Mouse (Mus musculus) adrenal gland (tissue): ENCODE data around the gene Clip4.
"Not testable (repeated sequence)": the region's sequence is repeated elsewhere in the genome, so short reads cannot be mapped to it uniquely, and the experiment has no call there.

Experiments
- intact Hi-C: fragments of 180-260 bp; cut with DNase I; formaldehyde crosslinking; loops from one replicate; pipeline ENCODE4 v1.15.1; 2025
- long read RNA-seq, 2 experiments: library from polyadenylated mRNA; unstranded; transcript quantifications; one replicate each; pipeline ENCODE4 v2.0.0; 2020; ENCODE audit warnings: borderline replicate concordance in 1 of 2; ENCODE audit not compliant: insufficient replicate concordance in 1 of 2

Clip4 gene
- long read RNA-seq, experiment 1, partial matches to known transcripts, result 0 of 3 reads
- long read RNA-seq, experiment 1, other reads (novel, unspliced or antisense), result 3 of 3 reads
- long read RNA-seq, experiment 2, partial matches to known transcripts, result 1 of 15 reads
- long read RNA-seq, experiment 2, other reads (novel, unspliced or antisense), result 14 of 15 reads

- intact Hi-C loops, result not testable (repeated sequence)
Measured at GRCm38 (mm10) chr17:71768173-71768572, at the start of gene Clip4. Clip4 (plus strand) TSS chr17:71768473.

GRCm38 (mm10) chr17:71720434-71720833 lies 47.8 kb upstream of the Clip4 start:
- intact Hi-C loops, result no loop called here

GRCm38 (mm10) chr17:71721019-71721418 lies 47.3 kb upstream of the Clip4 start:
- intact Hi-C loops, result no loop called here

- intact Hi-C loops, result no loop called here
Measured at GRCm38 (mm10) chr17:71730655-71731054, 37.6 kb upstream of the Clip4 start.

GRCm38 (mm10) chr17:71736442-71736841 lies 31.8 kb upstream of the Clip4 start:
- intact Hi-C loops, result no loop called here

- intact Hi-C loops, result no loop called here
Measured at GRCm38 (mm10) chr17:71742156-71742555, 26.1 kb upstream of the Clip4 start.

GRCm38 (mm10) chr17:71742935-71743334 lies 25.3 kb upstream of the Clip4 start:
- intact Hi-C loops, result no loop called here

GRCm38 (mm10) chr17:71746114-71746513 lies 22.2 kb upstream of the Clip4 start:
- intact Hi-C loops, result no loop called here

- intact Hi-C loops, result no loop called here
Measured at GRCm38 (mm10) chr17:71747561-71747960, 20.7 kb upstream of the Clip4 start.

GRCm38 (mm10) chr17:71749616-71750168 lies 18.6 kb upstream of the Clip4 start:
- intact Hi-C loops, result no loop called here

- intact Hi-C loops, result no loop called here
Measured at GRCm38 (mm10) chr17:71752831-71753230, 15.4 kb upstream of the Clip4 start, which contains the start of gene Pcare. Pcare (minus strand) TSS chr17:71752894.

- intact Hi-C loops, result no loop called here
Measured at GRCm38 (mm10) chr17:71760536-71760935, 7.7 kb upstream of the Clip4 start.

GRCm38 (mm10) chr17:71769564-71769963 lies 1.3 kb downstream of the Clip4 start:
- intact Hi-C loops, result no loop called here

- intact Hi-C loops, result no loop called here
Measured at GRCm38 (mm10) chr17:71770696-71771095, 2.4 kb downstream of the Clip4 start.

- intact Hi-C loops, result no loop called here
Measured at GRCm38 (mm10) chr17:71774173-71774572, 5.9 kb downstream of the Clip4 start.

GRCm38 (mm10) chr17:71775279-71775678 lies 7.0 kb downstream of the Clip4 start:
- intact Hi-C loops, result no loop called here

- intact Hi-C loops, result no loop called here
Measured at GRCm38 (mm10) chr17:71778696-71779095, 10.4 kb downstream of the Clip4 start.

GRCm38 (mm10) chr17:71780490-71780889 lies 12.2 kb downstream of the Clip4 start:
- intact Hi-C loops, result no loop called here

GRCm38 (mm10) chr17:71780945-71781344 lies 12.7 kb downstream of the Clip4 start:
- intact Hi-C loops, result no loop called here

- intact Hi-C loops, result no loop called here
Measured at GRCm38 (mm10) chr17:71782242-71782698, 14.0 kb downstream of the Clip4 start.

- intact Hi-C loops, result no loop called here
Measured at GRCm38 (mm10) chr17:71782699-71783365, 14.6 kb downstream of the Clip4 start.

GRCm38 (mm10) chr17:71783366-71783735 lies 15.1 kb downstream of the Clip4 start:
- intact Hi-C loops, result no loop called here

- intact Hi-C loops, result no loop called here
Measured at GRCm38 (mm10) chr17:71786456-71786855, 18.2 kb downstream of the Clip4 start.
